Mouse (Mus musculus): Measurements from ENCODE around the gene Gltpd2. TPM values are rescaled to one million over a fixed set of nuclear protein-coding genes. Genes with fewer than 3 reads are reported as not detected.
"Not testable (repeated sequence)": the region's sequence is repeated elsewhere in the genome, so short reads cannot be mapped to it uniquely, and the experiment has no call there.

Gltpd2 gene
- polyA plus RNA-seq, 1 experiment from 2014 or later = 0.87 TPM

- no peak for ATAC-seq (replicated peaks; ENCODE audit: low FRiP score, low read depth)
- H3K27ac ChIP-seq = no peak overlapping the region
- no peaks in the 10 kb centered on the region for H3K36me3 ChIP-seq (ENCODE audit: insufficient read depth, low read length)
- WGBS = 57% methylated on average over 11 of the region's 11 CpGs
- no peak for TF ChIP-seq CTCF (IDR thresholded peaks at IDR 0.05; ENCODE audit: low read depth)
- H3K4me1 ChIP-seq (replicated peaks; ENCODE audit: insufficient read depth, low read length) = no peaks in the 10 kb centered on the region
- no peak for DNase-seq (ENCODE audit: low spot score)
- H3K4me2 ChIP-seq (ENCODE audit: low read length) = no peak overlapping the region
- no peaks in the 10 kb centered on the region for H3K27me3 ChIP-seq (ENCODE audit: insufficient read depth, low read length)
- no peak overlapping the region for H3K4me3 ChIP-seq (replicated peaks; ENCODE audit: low read depth, low read length)
- H3K9me3 ChIP-seq (replicated peaks; ENCODE audit: low read length) = no peaks in the 10 kb centered on the region
- no peak overlapping the region for H3K9ac ChIP-seq (ENCODE audit: low read depth, low read length)
Observed at GRCm38 (mm10) chr11:70513520-70513919, 5.5 kb upstream of the Gltpd2 start.

- DNase-seq (ENCODE audit: low spot score) (no peak), ATAC-seq (replicated peaks; ENCODE audit: low FRiP score, low read depth) (no peak)
- Histone ChIP-seq H3K9ac (ENCODE audit: low read depth, low read length) (no peak within 1 kb of the TSS), H3K4me2 (ENCODE audit: low read length) (no peak within 1 kb of the TSS), H3K27me3 (ENCODE audit: insufficient read depth, low read length) (no peaks in the 10 kb centered on the region), H3K36me3 (ENCODE audit: insufficient read depth, low read length) (no peaks in the 10 kb centered on the region), H3K27ac (no peak within 1 kb of the TSS), H3K4me1 (replicated peaks; ENCODE audit: insufficient read depth, low read length) (no peaks in the 10 kb centered on the region), H3K4me3 (replicated peaks; ENCODE audit: low read depth, low read length) (no peak within 1 kb of the TSS), H3K9me3 (replicated peaks; ENCODE audit: low read length) (no peaks in the 10 kb centered on the region)
- WGBS = 74% methylated on average over 7 of the region's 7 CpGs
- TF ChIP-seq CTCF (IDR thresholded peaks at IDR 0.05; ENCODE audit: low read depth) = no peak
Observed at GRCm38 (mm10) chr11:70514288-70514687, 4.7 kb upstream of the Gltpd2 start, which contains the start of gene Vmo1. Vmo1 (minus strand) TSS chr11:70514616.

- ATAC-seq (replicated peaks; ENCODE audit: low FRiP score, low read depth) = no peak
Observed at GRCm38 (mm10) chr11:70516352-70516751, 2.6 kb upstream of the Gltpd2 start.

GRCm38 (mm10) chr11:70518436-70518835, 560 bp upstream of the Gltpd2 start:
- WGBS = 70% methylated on average over 1 of the region's 1 CpGs
- Histone ChIP-seq H3K4me3 (replicated peaks; ENCODE audit: low read depth, low read length) (no peak overlapping the region), H3K4me1 (replicated peaks; ENCODE audit: insufficient read depth, low read length) (no peaks in the 10 kb centered on the region), H3K4me2 (ENCODE audit: low read length) (no peak overlapping the region), H3K27me3 (ENCODE audit: insufficient read depth, low read length) (no peaks in the 10 kb centered on the region), H3K27ac (no peak overlapping the region), H3K9me3 (replicated peaks; ENCODE audit: low read length) (no peaks in the 10 kb centered on the region), H3K9ac (ENCODE audit: low read depth, low read length) (no peak overlapping the region), H3K36me3 (ENCODE audit: insufficient read depth, low read length) (no peaks in the 10 kb centered on the region)
- DNase-seq (ENCODE audit: low spot score) = no peak
- no peak for TF ChIP-seq CTCF (IDR thresholded peaks at IDR 0.05; ENCODE audit: low read depth)
- ATAC-seq (replicated peaks; ENCODE audit: low FRiP score, low read depth) = no peak

More at GRCm38 (mm10) chr11:70516352-70516751, 2.6 kb upstream of the Gltpd2 start:
- H3K4me3 ChIP-seq (replicated peaks; ENCODE audit: low read depth, low read length) = no peak overlapping the region
- no peaks in the 10 kb centered on the region for H3K36me3 ChIP-seq (ENCODE audit: insufficient read depth, low read length)
- 24% methylated on average over 2 of the region's 2 CpGs for WGBS
- no peaks in the 10 kb centered on the region for H3K27me3 ChIP-seq (ENCODE audit: insufficient read depth, low read length)
- peak; percentile 90 for TF ChIP-seq CTCF (IDR thresholded peaks at IDR 0.05; ENCODE audit: low read depth)
- peak; percentile 83 for DNase-seq (ENCODE audit: low spot score)
- no peak overlapping the region for H3K9ac ChIP-seq (ENCODE audit: low read depth, low read length)
- H3K9me3 ChIP-seq (replicated peaks; ENCODE audit: low read length) = no peaks in the 10 kb centered on the region
- no peak overlapping the region for H3K27ac ChIP-seq
- H3K4me1 ChIP-seq (replicated peaks; ENCODE audit: insufficient read depth, low read length) = no peaks in the 10 kb centered on the region
- H3K4me2 ChIP-seq (ENCODE audit: low read length) = no peak overlapping the region

- Histone ChIP-seq H3K4me3 (replicated peaks; ENCODE audit: low read depth, low read length) (peak overlapping the region; percentile 35), H3K27ac (peak overlapping the region; percentile 83), H3K36me3 (ENCODE audit: insufficient read depth, low read length) (no peaks in the 10 kb centered on the region), H3K9me3 (replicated peaks; ENCODE audit: low read length) (no peaks in the 10 kb centered on the region), H3K27me3 (ENCODE audit: insufficient read depth, low read length) (no peaks in the 10 kb centered on the region), H3K9ac (ENCODE audit: low read depth, low read length) (peak overlapping the region; percentile 60), H3K4me1 (replicated peaks; ENCODE audit: insufficient read depth, low read length) (no peaks in the 10 kb centered on the region), H3K4me2 (ENCODE audit: low read length) (peak overlapping the region; percentile 60)
- 7% methylated on average over 41 of the region's 41 CpGs for WGBS
- TF ChIP-seq CTCF (IDR thresholded peaks at IDR 0.05; ENCODE audit: low read depth) = peak; percentile 42; the same call in 1 of the 2 replicates
- ATAC-seq (replicated peaks; ENCODE audit: low FRiP score, low read depth) = peak; percentile 58
- DNase-seq (ENCODE audit: low spot score) = peak; percentile 81
Observed at GRCm38 (mm10) chr11:70520178-70520769, 1.3 kb downstream of the Gltpd2 start.

GRCm38 (mm10) chr11:70523306-70523989, 4.5 kb downstream of the Gltpd2 start:
- TF ChIP-seq CTCF (IDR thresholded peaks at IDR 0.05; ENCODE audit: low read depth) = peak; percentile 32; the same call in 1 of the 2 replicates
- WGBS = 84% methylated on average over 8 of the region's 8 CpGs
- DNase-seq (ENCODE audit: low spot score) = not testable (repeated sequence)

More at GRCm38 (mm10) chr11:70523306-70523989, 4.5 kb downstream of the Gltpd2 start:
- not testable (repeated sequence) for H3K27me3 ChIP-seq (ENCODE audit: insufficient read depth, low read length); H3K4me1 ChIP-seq (replicated peaks; ENCODE audit: insufficient read depth, low read length); H3K4me2 ChIP-seq (ENCODE audit: low read length); H3K9ac ChIP-seq (ENCODE audit: low read depth, low read length); H3K9me3 ChIP-seq (replicated peaks; ENCODE audit: low read length); H3K27ac ChIP-seq; ATAC-seq (replicated peaks; ENCODE audit: low FRiP score, low read depth); H3K4me3 ChIP-seq (replicated peaks; ENCODE audit: low read depth, low read length)
- peaks cover 20% of the 10 kb centered on the region for H3K36me3 ChIP-seq (ENCODE audit: insufficient read depth, low read length)

Measured in kidney, postnatal 0 days (tissue).